Mouse (Mus musculus) stomach, postnatal 0 days (tissue): ENCODE measurements around the gene Eya4.

ENCODE experiments used
- CTCF ChIP-seq: IDR thresholded peaks from 2 replicates; pipeline ENCODE4 v1.5.1; 2016; ENCODE audit warnings: antibody characterized with exemption, low read depth, mild to moderate bottlenecking, moderate library complexity
- EP300 ChIP-seq: optimal IDR thresholded peaks from 2 replicates; pipeline ENCODE3; 2016; ENCODE audit warnings: antibody characterized with exemption

DNA sequence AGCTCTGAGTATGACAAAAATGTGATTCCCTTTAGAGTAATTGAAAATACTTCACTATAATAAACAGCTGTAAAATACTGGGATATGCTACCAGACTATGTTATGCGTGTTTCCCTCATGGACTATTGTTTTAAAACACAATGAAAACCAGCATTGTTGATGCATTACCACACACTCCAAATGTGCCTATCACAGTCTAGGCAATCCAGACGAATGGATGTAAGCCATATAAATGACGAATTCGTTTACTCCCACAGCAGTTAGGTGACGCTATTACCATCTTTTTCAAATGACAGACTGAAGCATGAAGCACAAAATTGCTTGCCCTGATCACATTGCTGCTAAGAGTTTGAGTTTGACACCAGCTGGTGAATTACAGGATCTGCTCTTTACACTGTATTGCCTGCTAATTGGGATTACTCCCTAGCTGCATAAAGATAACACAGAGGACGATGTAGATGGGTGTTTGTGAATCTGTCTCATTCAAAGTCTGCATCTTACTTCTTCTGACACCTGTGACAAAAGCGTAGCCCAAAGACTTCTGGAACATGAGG lies 185.4 kb downstream of the Eya4 start:
- TF ChIP-seq CTCF (no peak), EP300 (no peak)
